Mouse (Mus musculus) cortical plate, adult 2 months (tissue): ENCODE measurements around the gene Ffar1.

Experiments used
- CTCF ChIP-seq: fragments of 200-500 bp; IDR thresholded peaks from 2 replicates; pipeline ENCODE4 v1.5.1; 2011; ENCODE audit warnings: mild to moderate bottlenecking, control low read depth, low read length; ENCODE audit not compliant: insufficient read depth; ENCODE audit errors: extremely low read depth
- POLR2A ChIP-seq: fragments of 200-500 bp; IDR thresholded peaks from 2 replicates; pipeline ENCODE4 v1.6.1; 2011; ENCODE audit warnings: mild to moderate bottlenecking, low read length, control low read depth; ENCODE audit not compliant: insufficient read depth; ENCODE audit errors: extremely low read depth

DNA sequence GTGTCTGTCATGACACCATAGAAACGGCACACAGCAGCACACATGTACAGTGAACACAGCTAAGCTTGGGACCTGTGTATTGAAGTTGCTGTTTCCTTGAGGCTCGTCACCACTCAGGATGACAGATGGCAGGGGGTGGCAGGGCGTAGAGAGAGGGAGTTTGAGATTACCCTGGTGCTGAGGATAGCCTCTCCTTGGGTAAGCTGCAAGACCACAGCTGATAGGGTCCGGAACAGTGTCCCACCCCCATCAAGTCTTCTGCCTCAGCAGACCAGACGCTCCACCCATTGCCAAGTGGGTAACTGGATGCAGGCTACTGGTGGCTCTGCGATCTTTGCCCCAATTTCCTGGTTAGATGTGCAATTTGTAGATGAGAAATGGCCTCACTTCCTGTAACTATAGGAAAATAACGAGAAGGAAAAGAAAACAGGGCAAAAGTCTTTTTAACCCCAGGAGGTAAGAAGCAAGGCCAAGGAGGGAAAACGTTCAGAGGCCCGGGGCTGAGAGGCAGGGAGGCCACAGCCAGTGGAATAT lies 49.5 kb downstream of the Ffar1 start:
- no peak for TF ChIP-seq CTCF
- no peak for TF ChIP-seq POLR2A
